Mouse (Mus musculus) embryonic facial prominence, embryonic 10.5 days (tissue): Measurements from ENCODE around the gene Crym. TPM values are rescaled to one million over a fixed set of nuclear protein-coding genes. Genes with fewer than 3 reads are reported as not detected.

Experiments used
- DNase-seq: peaks from one replicate; pipeline ENCODE4 v3.0.0-alpha.2; 2017; ENCODE audit warnings: low spot score
- H3K27ac ChIP-seq: fragments of 300-500 bp; sonication (generic); replicated peaks from 2 replicates; pipeline ENCODE4 v1.5.1; 2016; ENCODE audit warnings: mild to moderate bottlenecking
- H3K27me3 ChIP-seq: fragments of 300-500 bp; sonication (generic); replicated peaks from 2 replicates; pipeline ENCODE4 v1.6.1; 2016; ENCODE audit warnings: low read depth, mild to moderate bottlenecking; ENCODE audit not compliant: poor library complexity, severe bottlenecking
- H3K36me3 ChIP-seq: fragments of 300-500 bp; sonication (generic); replicated peaks from 2 replicates; pipeline ENCODE4 v1.6.1; 2016; ENCODE audit warnings: mild to moderate bottlenecking, moderate library complexity
- H3K4me1 ChIP-seq: fragments of 300-500 bp; sonication (generic); 2 replicates; pipeline ENCODE4 v1.6.1; 2016
- H3K4me3 ChIP-seq: fragments of 300-500 bp; sonication (generic); 2 replicates; pipeline ENCODE4 v1.5.1; 2016; ENCODE audit warnings: mild to moderate bottlenecking, moderate library complexity
- H3K9me3 ChIP-seq: fragments of 300-500 bp; sonication (generic); 2 replicates; pipeline ENCODE4 v1.6.1; 2016; ENCODE audit warnings: mild to moderate bottlenecking
- WGBS: fragments of 180-500 bp; shearing (Covaris S2); methylation state at CpG from one replicate; pipeline ENCODE4 v1.1.7; 2016; 5-methylcytosine and 5-hydroxymethylcytosine counted together
- polyA plus RNA-seq: library from polyadenylated mRNA; unstranded; fragments of >200 nt; fragmentation: Nextera tagmentation; extraction: Ambion mirVana; gene quantifications from 2 replicates; pipeline ENCODE4 v1.2.1, GENCODE M21; 2016

Gene Crym
- polyA plus RNA-seq, 1 experiment from 2014 or later: 175 TPM

DNA sequence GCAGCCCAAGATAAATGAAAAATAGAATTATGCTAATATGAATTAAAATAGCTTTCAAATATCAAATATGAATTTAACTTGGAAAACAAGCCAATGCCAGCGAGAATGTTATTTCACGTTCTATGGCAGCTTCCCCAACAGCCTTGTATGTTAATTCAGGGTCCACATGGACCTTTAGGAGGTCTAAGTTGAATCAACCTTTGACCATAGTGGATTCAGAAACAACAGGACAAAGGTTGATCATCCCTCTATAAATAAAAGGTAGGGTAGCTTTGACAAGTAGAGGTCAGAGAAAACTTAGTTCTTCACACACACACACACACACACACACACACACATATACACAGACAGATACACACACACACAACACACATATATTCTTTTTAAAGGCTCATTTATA, 51.0 kb downstream of the Crym start:
- Histone ChIP-seq H3K4me1 (peaks cover 13% of the 10 kb centered on the region), H3K27ac (no peak overlapping the region), H3K36me3 (no peaks in the 10 kb centered on the region), H3K4me3 (no peak overlapping the region), H3K27me3 (0 out of 2 replicates have a peak, but pooled peaks cover 4% of the 10 kb centered on the region), H3K9me3 (no peaks in the 10 kb centered on the region)
- DNase-seq: no peak
- WGBS: 83% methylated on average over 2 of the region's 2 CpGs

DNA sequence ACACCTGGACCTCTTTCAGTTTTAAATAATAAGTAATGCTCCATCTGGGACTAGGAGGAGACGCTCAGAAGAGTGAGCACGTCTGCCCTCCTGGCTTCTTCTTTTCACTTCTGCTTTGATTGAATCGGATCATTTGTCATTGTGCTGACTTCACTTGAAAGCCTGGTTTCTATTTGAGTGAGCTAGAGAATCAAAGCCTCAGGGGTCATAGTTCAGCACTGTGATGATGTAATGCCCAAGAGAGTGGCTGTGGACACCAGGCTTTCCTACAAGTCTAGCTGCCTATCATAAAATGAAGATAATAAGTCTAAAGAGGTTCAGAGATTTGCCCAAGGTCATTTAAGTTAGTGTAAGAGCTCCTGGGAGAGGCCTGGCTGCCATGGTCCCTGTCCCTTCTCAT, 51.7 kb downstream of the Crym start:
- Histone ChIP-seq H3K36me3 (no peaks in the 10 kb centered on the region), H3K9me3 (no peaks in the 10 kb centered on the region), H3K4me3 (no peak overlapping the region), H3K27ac (0 out of 2 replicates have a peak overlapping the region, but pooled peaks have one; percentile 3), H3K27me3 (0 out of 2 replicates have a peak, but pooled peaks cover 2% of the 10 kb centered on the region), H3K4me1 (peaks cover 13% of the 10 kb centered on the region)
- DNase-seq: peak; percentile 48
- WGBS: 10% methylated on average over 3 of the region's 3 CpGs

DNA sequence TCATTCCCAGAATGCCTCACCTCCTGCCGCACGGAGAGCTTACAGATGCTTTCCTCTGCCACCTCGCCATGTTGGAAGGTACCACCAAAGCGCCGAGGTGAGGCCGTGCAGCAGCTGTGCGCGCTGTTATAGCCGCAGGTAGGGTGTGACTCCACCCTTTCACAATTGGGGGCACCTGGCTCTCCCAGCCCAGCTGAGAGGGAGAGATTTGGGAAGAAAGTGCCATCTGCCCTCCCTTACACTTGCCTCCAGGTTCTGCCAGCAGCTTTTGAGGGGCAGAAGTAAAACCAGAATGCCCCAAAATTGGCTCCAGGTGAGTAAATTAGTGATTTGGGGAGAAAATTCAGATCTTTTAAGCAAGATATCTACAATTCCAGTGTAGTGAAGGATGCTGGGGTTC, 56.7 kb downstream of the Crym start, which contains the start of gene Zp2:
Gene Zp2, minus strand, starts transcription at position 101 of the 400 bp plus-strand sequence.
- H3K36me3 ChIP-seq: no peaks in the 10 kb centered on the region

DNA sequence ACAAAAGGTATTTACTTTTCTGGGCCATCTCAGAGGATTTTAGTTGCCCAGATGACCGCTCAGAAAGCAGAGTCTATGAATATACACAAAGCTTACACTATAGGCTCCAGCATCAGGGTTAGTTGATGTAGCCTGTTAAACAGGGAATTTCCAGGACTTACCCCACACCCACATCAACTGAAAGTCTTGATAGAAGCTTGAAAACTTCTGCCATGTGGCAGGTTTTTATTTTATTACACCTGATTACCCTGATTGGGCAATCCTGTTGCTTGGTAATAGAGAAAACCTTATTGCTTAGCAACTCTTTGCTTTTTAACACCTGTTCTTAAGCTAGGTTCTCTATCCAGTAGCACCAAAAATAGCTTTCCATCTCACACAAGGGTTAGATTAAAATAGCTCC, 59.2 kb downstream of the Crym start:
- no peak overlapping the region for H3K27ac ChIP-seq
- no peaks in the 10 kb centered on the region for H3K36me3 ChIP-seq
- 93% methylated on average over 1 of the region's 1 CpGs for WGBS
- H3K27me3 ChIP-seq: no peaks in the 10 kb centered on the region
- no peak for DNase-seq
- no peak overlapping the region for H3K4me3 ChIP-seq
- no peaks in the 10 kb centered on the region for H3K4me1 ChIP-seq
- no peaks in the 10 kb centered on the region for H3K9me3 ChIP-seq

More for the DNA sequence above, 56.7 kb downstream of the Crym start, which contains the start of gene Zp2:
- peaks cover 5% of the 10 kb centered on the region for H3K4me1 ChIP-seq
- H3K9me3 ChIP-seq: no peaks in the 10 kb centered on the region
- H3K27me3 ChIP-seq: no peaks in the 10 kb centered on the region
- DNase-seq: no peak
- H3K27ac ChIP-seq: no peak within 1 kb of the TSS
- H3K4me3 ChIP-seq: no peak within 1 kb of the TSS
- 73% methylated on average over 9 of the region's 9 CpGs for WGBS

Other genes starting within 250 kb of the Crym start
- gene Dnah3, start 106.8 kb downstream of the Crym start, polyA plus RNA-seq: not detected in 2 replicates
- gene Tmem159, start 99.8 kb downstream of the Crym start, polyA plus RNA-seq: 26.0 and 27.8 TPM in 2 replicates
- gene Zp2, start 56.8 kb downstream of the Crym start, polyA plus RNA-seq: 0.06 and 0.16 TPM in 2 replicates
- 0.11 TPM in 1 of 2 replicates, not detected in the other for gene Anks4b, start 28.3 kb downstream of the Crym start, polyA plus RNA-seq
- not detected in 2 replicates for gene Abca14, start 1.9 kb upstream of the Crym start, polyA plus RNA-seq
- gene Abca15, start 126.6 kb upstream of the Crym start, polyA plus RNA-seq: not detected in 2 replicates
- 0.06 and 0.09 TPM in 2 replicates for gene Abca16, start 207.5 kb upstream of the Crym start, polyA plus RNA-seq